Mouse (Mus musculus) midbrain, embryonic 13.5 days (tissue): Measurements from ENCODE around the gene Samd1. TPM values are rescaled to one million over a fixed set of nuclear protein-coding genes. Genes with fewer than 3 reads are reported as not detected.

Experiments
- ATAC-seq: fragments of 200-750 bp; cut with Nextera tagmentation; 2 replicates; pipeline ENCODE4 v1.8.0; 2017; ENCODE audit warnings: mild to moderate bottlenecking, moderate TSS enrichment, moderate library complexity
- H3K27ac ChIP-seq: fragments of 300-500 bp; sonication (generic); 2 replicates; pipeline ENCODE4 v1.5.1; 2015; ENCODE audit warnings: inconsistent platforms, mild to moderate bottlenecking, moderate library complexity
- H3K27me3 ChIP-seq: fragments of 300-500 bp; sonication (generic); 2 replicates; pipeline ENCODE4 v1.6.1; 2015; ENCODE audit warnings: mild to moderate bottlenecking, inconsistent platforms
- H3K36me3 ChIP-seq: fragments of 300-500 bp; sonication (generic); 2 replicates; pipeline ENCODE4 v1.6.1; 2015; ENCODE audit warnings: mild to moderate bottlenecking, inconsistent platforms
- H3K4me1 ChIP-seq: fragments of 300-500 bp; sonication (generic); replicated peaks from 2 replicates; pipeline ENCODE4 v1.6.1; 2015; ENCODE audit warnings: inconsistent platforms
- H3K4me2 ChIP-seq: fragments of 300-500 bp; sonication (generic); replicated peaks from 2 replicates; pipeline ENCODE4 v1.6.1; 2015; ENCODE audit warnings: moderate library complexity, mild to moderate bottlenecking, inconsistent platforms
- H3K4me3 ChIP-seq: fragments of 300-500 bp; sonication (generic); replicated peaks from 2 replicates; pipeline ENCODE4 v1.5.1; 2015; ENCODE audit warnings: mild to moderate bottlenecking, inconsistent platforms
- H3K9ac ChIP-seq: fragments of 300-500 bp; sonication (generic); replicated peaks from 2 replicates; pipeline ENCODE4 v1.6.1; 2015; ENCODE audit warnings: mild to moderate bottlenecking, inconsistent platforms
- H3K9me3 ChIP-seq: fragments of 300-500 bp; sonication (generic); 2 replicates; pipeline ENCODE4 v1.6.1; 2016; ENCODE audit warnings: mild to moderate bottlenecking, inconsistent platforms
- WGBS: fragments of 180-500 bp; shearing (Covaris S2); methylation state at CpG from one replicate; pipeline ENCODE4 v1.1.7; 2015; 5-methylcytosine and 5-hydroxymethylcytosine counted together
- microRNA counts: library from miRNA; unstranded; fragments of <30 nt; microRNA quantifications from one replicate; lab custom pipeline; 2016
- microRNA-seq: library from miRNA; unstranded; fragments of <30 nt; microRNA quantifications from one replicate; pipeline ENCODE4, GENCODE M21; 2016
- polyA plus RNA-seq: library from polyadenylated mRNA; unstranded; fragments of >200 nt; fragmentation: Nextera tagmentation; extraction: Ambion mirVana; gene quantifications from 2 replicates; pipeline ENCODE4 v1.2.1, GENCODE M21; 2015

The Samd1 gene
- polyA plus RNA-seq, 1 experiment from 2014 or later = 8.7 TPM

- WGBS = 7% methylated on average over 7 of the region's 7 CpGs
- no peaks in the 10 kb centered on the region for H3K36me3 ChIP-seq
- H3K27me3 ChIP-seq = peaks cover 55% of the 10 kb centered on the region
These were observed 46.6 kb downstream of the Samd1 start for GRCm38 (mm10) chr8:84044103-84044502.

GRCm38 (mm10) chr8:84044900-84045299 is 47.4 kb downstream of the Samd1 start, which contains the start of gene Rln3:
Gene Rln3, minus strand, starts transcription at chr8:84045000.
- ATAC-seq = no peak
- WGBS = 12% methylated on average over 9 of the region's 9 CpGs

More at GRCm38 (mm10) chr8:84044103-84044502, 46.6 kb downstream of the Samd1 start:
- Histone ChIP-seq H3K4me1 (peaks cover 18% of the 10 kb centered on the region), H3K4me2 (no peak overlapping the region), H3K9me3 (no peaks in the 10 kb centered on the region; the same call in 1 of the 2 replicates), H3K27ac (no peak overlapping the region), H3K9ac (no peak overlapping the region), H3K4me3 (no peak overlapping the region)
- no peak for ATAC-seq

GRCm38 (mm10) chr8:84046505-84046904 is 49.0 kb downstream of the Samd1 start:
- H3K36me3 ChIP-seq = no peaks in the 10 kb centered on the region
- H3K9ac ChIP-seq = no peak overlapping the region
- H3K4me3 ChIP-seq = no peak overlapping the region
- H3K9me3 ChIP-seq = no peaks in the 10 kb centered on the region; the same call in 1 of the 2 replicates
- ATAC-seq = no peak
- no peak overlapping the region for H3K27ac ChIP-seq
- WGBS = 88% methylated on average over 3 of the region's 3 CpGs
- peaks cover 40% of the 10 kb centered on the region for H3K27me3 ChIP-seq
- H3K4me2 ChIP-seq = no peak overlapping the region
- peaks cover 18% of the 10 kb centered on the region for H3K4me1 ChIP-seq

More at GRCm38 (mm10) chr8:84044900-84045299, 47.4 kb downstream of the Samd1 start, which contains the start of gene Rln3:
- Histone ChIP-seq H3K36me3 (no peaks in the 10 kb centered on the region), H3K9me3 (no peaks in the 10 kb centered on the region; the same call in 1 of the 2 replicates), H3K4me2 (0 out of 2 replicates have a peak within 1 kb of the TSS, but pooled peaks have one; percentile 13), H3K9ac (peak within 1 kb of the TSS; percentile 32; the same call in 1 of the 2 replicates), H3K27ac (no peak within 1 kb of the TSS), H3K4me3 (no peak within 1 kb of the TSS), H3K4me1 (peaks cover 18% of the 10 kb centered on the region), H3K27me3 (peaks cover 52% of the 10 kb centered on the region)

GRCm38 (mm10) chr8:84048171-84048570 is 50.7 kb downstream of the Samd1 start:
- no peaks in the 10 kb centered on the region; the same call in 1 of the 2 replicates for H3K9me3 ChIP-seq
- H3K27ac ChIP-seq = no peak overlapping the region
- 82% methylated on average over 5 of the region's 5 CpGs for WGBS
- ATAC-seq = no peak
- no peak overlapping the region for H3K9ac ChIP-seq
- H3K36me3 ChIP-seq = no peaks in the 10 kb centered on the region
- peaks cover 8% of the 10 kb centered on the region; the same call in 1 of the 2 replicates for H3K4me1 ChIP-seq
- peaks cover 24% of the 10 kb centered on the region for H3K27me3 ChIP-seq
- no peak overlapping the region for H3K4me2 ChIP-seq
- H3K4me3 ChIP-seq = no peak overlapping the region

MicroRNA genes within 50 kb of the gene (microRNA counts, 519-probe panel; counts per million panel counts)
- 110 counts per million, percentile 56 among the panel's probes with 10 or more counts for microRNA mmu-miR-1199 (lab: Ali Mortazavi, UCI)

Small RNAs within 50 kb of the gene (microRNA-seq; reads per million reads assigned to microRNA genes)
- gene Mir1199 (not detected), gene Mir8111 (1.4 reads per million)

Other genes with a start within 250 kb of the Samd1 start
- gene Adgrl1, start 97.6 kb upstream of the Samd1 start, polyA plus RNA-seq = 45.1 and 46.1 TPM in 2 replicates
- 0.70 and 0.94 TPM in 2 replicates for gene Gm10644, start 42.5 kb upstream of the Samd1 start, polyA plus RNA-seq
- gene Asf1b, start 42.2 kb upstream of the Samd1 start, polyA plus RNA-seq = 25.0 and 25.7 TPM in 2 replicates
- gene Prkaca, start 24.7 kb upstream of the Samd1 start, polyA plus RNA-seq = 177 and 189 TPM in 2 replicates
- gene 1700067K01Rik, start 3.8 kb downstream of the Samd1 start, polyA plus RNA-seq = 0.26 and 0.89 TPM in 2 replicates
- 0.19 TPM in 1 of 2 replicates, not detected in the other for gene 2210011C24Rik, start 14.5 kb downstream of the Samd1 start, polyA plus RNA-seq
- gene Palm3, start 23.8 kb downstream of the Samd1 start, polyA plus RNA-seq = 2.0 and 3.4 TPM in 2 replicates
- gene Il27ra, start 44.9 kb downstream of the Samd1 start, polyA plus RNA-seq = 0.23 and 0.26 TPM in 2 replicates
- gene Rln3, start 47.3 kb downstream of the Samd1 start, polyA plus RNA-seq = not detected in 2 replicates
- 1.8 and 2.1 TPM in 2 replicates for gene Gm10643, start 67.5 kb downstream of the Samd1 start, polyA plus RNA-seq
- gene Rfx1, start 69.2 kb downstream of the Samd1 start, polyA plus RNA-seq = 9.8 and 10.0 TPM in 2 replicates
- gene Dcaf15, start 107.1 kb downstream of the Samd1 start, polyA plus RNA-seq = 21.0 and 23.3 TPM in 2 replicates
- gene Podnl1, start 128.3 kb downstream of the Samd1 start, polyA plus RNA-seq = 0.44 and 0.57 TPM in 2 replicates
- gene Cc2d1a, start 150.3 kb downstream of the Samd1 start, polyA plus RNA-seq = 24.5 and 24.7 TPM in 2 replicates
- gene 4930432K21Rik, start 150.4 kb downstream of the Samd1 start, polyA plus RNA-seq = 2.3 and 2.7 TPM in 2 replicates
- gene Nanos3, start 187.5 kb downstream of the Samd1 start, polyA plus RNA-seq = 8.8 and 11.6 TPM in 2 replicates
- 44.9 and 47.4 TPM in 2 replicates for gene Zswim4, start 239.4 kb downstream of the Samd1 start, polyA plus RNA-seq